Mouse (Mus musculus) 3134 (cell line): ENCODE results near the gene Cnbd2.
"Not testable (repeated sequence)": the region's sequence is repeated elsewhere in the genome, so short reads cannot be mapped to it uniquely, and the experiment has no call there.

ENCODE experiments used
- DNase-seq: peaks from one replicate; pipeline ENCODE4 v3.0.0-alpha.2; 2011; ENCODE audit warnings: low spot score; ENCODE audit not compliant: insufficient read length; ENCODE audit errors: extremely low read depth

The Cnbd2 gene

GRCm38 (mm10) chr2:156376956-156377355 lies 64.9 kb downstream of the Cnbd2 start:
- DNase-seq = no peak

GRCm38 (mm10) chr2:156379929-156380328 lies 67.8 kb downstream of the Cnbd2 start:
- DNase-seq = no peak

GRCm38 (mm10) chr2:156381350-156381749 lies 69.3 kb downstream of the Cnbd2 start:
- no peak for DNase-seq

GRCm38 (mm10) chr2:156392461-156393154 lies 80.5 kb downstream of the Cnbd2 start:
- DNase-seq = peak; percentile 74

- DNase-seq = no peak
Observed at GRCm38 (mm10) chr2:156393155-156393828, 81.2 kb downstream of the Cnbd2 start.

GRCm38 (mm10) chr2:156394282-156394681 lies 82.2 kb downstream of the Cnbd2 start:
- peak; percentile 39 for DNase-seq

- no peak for DNase-seq
Observed at GRCm38 (mm10) chr2:156396096-156396495, 84.0 kb downstream of the Cnbd2 start.

GRCm38 (mm10) chr2:156397988-156398387 lies 85.9 kb downstream of the Cnbd2 start:
- DNase-seq = no peak

GRCm38 (mm10) chr2:156399485-156399884 lies 87.4 kb downstream of the Cnbd2 start:
- no peak for DNase-seq

- DNase-seq = no peak
Observed at GRCm38 (mm10) chr2:156401331-156401730, 89.2 kb downstream of the Cnbd2 start.

- no peak for DNase-seq
Observed at GRCm38 (mm10) chr2:156402036-156402435, 89.9 kb downstream of the Cnbd2 start.

- DNase-seq = peak; percentile 28
Observed at GRCm38 (mm10) chr2:156406987-156407386, 94.9 kb downstream of the Cnbd2 start.

GRCm38 (mm10) chr2:156408168-156408567 lies 96.1 kb downstream of the Cnbd2 start:
- no peak for DNase-seq

- not testable (repeated sequence) for DNase-seq
Observed at GRCm38 (mm10) chr2:156411348-156411747, 99.2 kb downstream of the Cnbd2 start.

- DNase-seq = no peak
Observed at GRCm38 (mm10) chr2:156414996-156415395, 102.9 kb downstream of the Cnbd2 start.

GRCm38 (mm10) chr2:156415674-156416073 lies 103.6 kb downstream of the Cnbd2 start:
- no peak for DNase-seq

GRCm38 (mm10) chr2:156417194-156417593 lies 105.1 kb downstream of the Cnbd2 start:
- DNase-seq = peak; percentile 38

GRCm38 (mm10) chr2:156418467-156418866 lies 106.4 kb downstream of the Cnbd2 start:
- DNase-seq = no peak

GRCm38 (mm10) chr2:156420327-156420693 lies 108.2 kb downstream of the Cnbd2 start:
- no peak for DNase-seq

GRCm38 (mm10) chr2:156420694-156421380 lies 108.7 kb downstream of the Cnbd2 start, which contains the start of gene Epb41l1:
Gene Epb41l1, plus strand, starts transcription at chr2:156420909.
- peak; percentile 78 for DNase-seq

GRCm38 (mm10) chr2:156421381-156422110 lies 109.4 kb downstream of the Cnbd2 start:
- peak; percentile 48 for DNase-seq
